Mouse (Mus musculus): ENCODE results near the gene Rab12.

Rab12 gene

DNA sequence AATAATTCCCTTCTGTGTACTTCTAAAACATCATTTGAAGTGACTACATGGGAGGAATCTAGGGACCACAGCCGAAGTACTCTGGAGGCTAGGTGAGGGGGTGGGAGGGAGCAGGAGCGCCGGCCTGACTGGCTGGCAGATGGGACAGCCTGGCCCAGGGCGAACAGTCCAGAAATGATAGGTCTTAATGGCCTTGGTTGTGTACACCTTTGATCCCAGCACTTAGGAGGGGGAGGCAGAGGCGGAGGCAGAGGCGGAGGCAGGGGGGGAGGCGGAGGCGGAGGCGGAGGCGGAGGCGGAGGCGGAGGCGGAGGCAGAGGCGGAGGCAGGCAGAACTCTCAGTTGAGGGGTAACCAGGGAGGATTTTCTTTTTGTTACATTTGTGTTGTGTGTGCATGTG, 20.9 kb downstream of the Rab12 start:
- DNase-seq (ENCODE audit: low read depth) = no peak

DNA sequence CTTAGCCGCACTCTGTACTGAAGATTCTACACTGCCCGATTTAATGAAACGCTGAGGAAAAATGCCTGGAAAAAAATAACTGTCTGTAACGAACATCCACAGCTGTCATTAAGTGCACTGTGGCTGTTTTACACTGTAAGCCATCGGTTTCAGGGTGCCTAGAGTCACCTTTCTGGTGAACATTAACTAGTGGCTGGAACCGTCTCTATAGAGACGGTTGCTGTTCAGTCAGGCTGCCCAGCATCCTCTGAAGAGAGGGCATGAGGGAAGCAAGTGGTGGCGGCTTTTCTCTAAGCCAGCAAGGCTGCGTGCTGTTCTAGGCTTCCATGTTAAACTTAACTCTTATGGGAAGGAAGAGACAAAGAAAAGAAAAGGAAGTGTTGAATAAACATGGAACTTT, 22.9 kb downstream of the Rab12 start:
- no peak for DNase-seq (ENCODE audit: low read depth)

DNA sequence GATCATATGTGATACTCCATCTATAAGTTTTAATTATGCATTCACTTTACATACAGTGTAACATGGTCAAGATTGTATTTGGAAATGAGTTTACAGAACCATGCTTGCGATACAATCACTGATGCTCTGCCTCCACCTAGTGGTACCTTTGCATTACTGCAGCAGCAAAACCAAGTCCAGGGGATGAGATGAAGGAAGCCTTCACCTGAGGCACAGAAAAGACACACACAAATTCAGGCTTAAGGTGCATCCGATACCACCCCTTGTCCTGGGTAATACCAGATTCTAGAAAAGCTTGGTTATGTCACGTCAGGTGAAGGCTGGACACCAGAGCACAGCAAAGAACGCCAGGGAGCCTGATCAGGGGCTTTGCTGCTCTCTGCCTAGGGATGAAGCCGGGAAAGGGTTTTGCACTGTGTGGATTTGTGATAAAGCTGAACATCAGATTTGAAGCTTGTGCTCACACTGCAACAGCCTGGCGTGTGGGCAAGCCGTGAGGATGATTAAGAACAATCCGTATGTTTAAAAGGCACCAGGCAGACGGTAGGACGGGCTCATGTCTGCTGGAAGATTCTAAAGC, 29.4 kb downstream of the Rab12 start:
- peak; percentile 48 for DNase-seq (ENCODE audit: low read depth)

DNA sequence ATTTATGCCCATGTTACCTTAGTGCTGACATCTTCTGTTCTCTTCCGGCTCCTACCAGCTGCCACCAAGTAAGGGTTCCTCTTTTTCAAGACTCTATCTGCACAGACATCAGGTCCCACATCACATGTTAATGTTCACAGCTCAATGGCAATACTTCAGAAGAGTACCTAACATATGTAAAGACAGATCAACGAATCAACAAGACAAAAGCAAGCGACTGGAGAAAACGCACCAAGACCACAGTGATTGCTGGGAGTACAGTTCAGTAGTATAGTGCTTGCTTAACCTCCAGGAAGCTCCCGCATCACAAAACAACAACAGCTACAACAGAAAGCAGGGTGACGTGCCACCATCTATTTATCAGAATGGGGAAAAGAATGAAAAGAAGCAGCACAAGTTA, 33.0 kb downstream of the Rab12 start:
- DNase-seq (ENCODE audit: low read depth) = no peak

DNA sequence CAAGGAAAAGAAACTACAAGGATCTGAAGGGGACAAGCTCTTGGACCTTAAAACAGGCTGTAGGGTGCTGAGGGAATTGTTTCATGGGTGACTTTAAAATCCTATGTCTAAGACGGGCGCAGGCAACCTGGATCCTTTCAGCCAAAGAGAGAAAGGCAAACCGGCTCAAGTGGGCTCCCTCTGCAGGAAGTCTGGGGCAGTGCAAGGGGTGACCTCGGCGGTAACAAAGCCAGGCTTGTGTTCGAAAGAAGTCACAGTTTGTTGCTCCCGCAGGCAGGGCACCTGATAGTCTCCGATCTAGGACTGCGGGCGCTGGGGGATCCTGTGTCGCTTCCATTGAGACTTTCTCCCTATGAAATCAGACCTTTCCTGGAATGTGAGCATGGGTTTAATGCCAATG, 33.8 kb downstream of the Rab12 start:
- DNase-seq (ENCODE audit: low read depth) = peak; percentile 46

- DNase-seq (ENCODE audit: low read depth) = no peak
Measured at GRCm38 (mm10) chr17:66484965-66485364, 34.6 kb downstream of the Rab12 start.

DNA sequence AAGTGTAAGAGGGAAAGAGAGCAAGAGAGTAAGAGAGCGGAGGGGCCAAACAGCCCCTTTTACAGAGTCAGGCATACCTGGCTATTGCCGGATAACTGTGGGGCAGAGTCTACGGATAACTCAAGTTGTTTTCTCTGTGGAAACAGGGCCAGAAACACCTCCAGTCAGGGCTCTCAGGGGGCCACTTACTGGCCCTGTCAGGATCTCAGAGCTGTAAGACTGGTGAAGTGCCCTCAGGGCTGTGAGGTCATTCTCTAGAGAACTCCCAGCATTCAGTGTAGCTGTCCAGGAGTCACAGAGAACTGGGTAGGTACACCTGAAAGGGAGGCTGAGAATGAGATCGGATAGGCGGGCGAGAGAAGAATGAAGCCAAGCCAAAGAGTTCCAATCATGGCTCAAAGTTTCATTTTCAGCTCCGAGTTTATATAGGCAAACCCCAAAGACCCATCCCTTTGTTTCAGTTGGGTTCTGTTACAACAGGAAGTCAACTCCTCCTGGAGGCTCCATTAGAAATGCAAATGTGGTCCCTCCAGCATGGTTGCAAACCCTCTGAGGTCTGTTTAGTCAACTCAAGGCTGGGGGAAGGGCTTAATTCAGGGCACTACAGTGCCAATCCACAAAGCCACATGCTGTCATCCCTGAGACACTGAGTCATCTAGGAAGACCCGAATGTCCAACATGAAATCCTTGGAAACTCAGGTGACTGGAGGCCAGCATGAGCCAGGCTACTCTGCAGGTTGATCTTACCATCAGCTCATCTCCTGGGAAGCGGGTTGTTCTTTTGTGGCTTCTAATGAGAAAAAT, 35.7 kb downstream of the Rab12 start:
- no peak for DNase-seq (ENCODE audit: low read depth)

- no peak for DNase-seq (ENCODE audit: low read depth)
Measured at GRCm38 (mm10) chr17:66481295-66481694, 38.2 kb downstream of the Rab12 start.

DNA sequence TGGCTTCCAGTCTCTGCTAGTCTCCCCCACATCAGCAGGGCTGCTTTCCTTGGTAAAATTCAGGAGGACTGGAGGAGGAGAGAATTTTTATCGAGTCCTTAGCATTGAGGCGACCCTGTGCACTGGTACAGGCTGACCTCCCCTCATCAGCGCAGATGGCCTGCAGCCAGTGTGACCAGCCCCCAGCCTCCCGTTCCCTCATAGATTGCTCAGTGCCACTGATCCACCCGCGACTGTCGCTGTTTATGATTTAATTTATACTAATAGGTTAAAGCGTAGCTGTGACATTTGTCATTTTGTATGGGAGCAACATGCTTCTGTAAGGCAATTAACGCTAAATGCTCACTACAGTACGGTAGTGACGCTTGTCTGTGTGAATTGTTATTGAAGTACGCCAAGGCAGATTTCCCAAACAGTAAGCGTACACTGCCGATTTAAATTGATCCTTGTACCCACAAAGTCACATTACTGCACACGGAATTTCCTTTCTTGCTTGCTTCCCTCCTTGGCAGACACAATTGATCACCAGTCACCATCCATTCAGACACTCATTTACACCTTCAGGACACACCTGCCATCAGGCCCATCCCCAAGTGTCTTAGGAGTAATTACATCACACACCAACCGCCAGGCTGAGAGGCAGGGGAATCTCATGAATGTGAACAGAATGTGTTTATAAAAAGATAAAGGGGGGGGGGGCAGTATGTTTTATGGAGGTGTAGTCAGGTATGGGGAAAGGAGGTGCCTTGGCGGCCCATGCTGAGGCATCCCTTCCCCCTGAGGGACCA, 38.8 kb downstream of the Rab12 start:
- no peak for DNase-seq (ENCODE audit: low read depth)

DNA sequence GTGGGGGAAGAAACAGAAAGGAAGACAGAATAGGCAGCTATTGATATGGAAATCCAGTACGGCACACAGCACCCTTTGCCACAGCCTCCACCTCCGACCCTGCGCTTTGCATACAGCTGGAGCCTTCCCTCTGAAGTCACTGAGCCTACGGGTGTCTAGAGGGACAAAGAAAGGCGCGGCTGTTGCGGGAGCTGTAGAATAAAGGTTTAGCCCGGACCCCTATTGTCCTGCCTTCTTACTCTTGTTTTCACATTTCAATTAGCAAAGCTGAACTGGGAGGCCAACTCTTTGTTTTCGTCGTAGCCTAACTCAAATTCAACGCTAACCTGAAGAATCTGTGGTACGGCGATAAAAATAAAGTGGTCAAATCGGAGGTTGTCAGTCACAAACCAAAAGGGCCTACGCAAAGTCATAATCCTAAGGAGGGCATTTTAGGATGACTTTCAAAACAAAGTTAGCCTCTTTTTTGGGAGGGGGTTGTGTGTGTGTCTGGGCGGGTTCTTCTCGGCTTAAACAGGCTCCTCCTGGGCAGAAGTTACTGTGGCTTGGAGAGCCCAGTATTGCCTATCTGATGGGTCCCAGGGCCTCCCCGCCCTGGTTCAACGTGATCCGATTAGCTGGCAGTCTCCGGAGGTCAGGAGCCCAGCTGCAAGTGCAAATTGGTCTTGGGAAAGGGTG, 39.6 kb downstream of the Rab12 start:
- peak; percentile 46 for DNase-seq (ENCODE audit: low read depth)

GRCm38 (mm10) chr17:66479311-66479710, 40.2 kb downstream of the Rab12 start:
- DNase-seq (ENCODE audit: low read depth) = peak; percentile 29

- no peak for DNase-seq (ENCODE audit: low read depth)
Measured at GRCm38 (mm10) chr17:66473205-66473604, 46.3 kb downstream of the Rab12 start.

GRCm38 (mm10) chr17:66471775-66472174, 47.8 kb downstream of the Rab12 start:
- DNase-seq (ENCODE audit: low read depth) = no peak

GRCm38 (mm10) chr17:66471252-66471651, 48.3 kb downstream of the Rab12 start:
- no peak for DNase-seq (ENCODE audit: low read depth)

- DNase-seq (ENCODE audit: low read depth) = no peak
Measured at GRCm38 (mm10) chr17:66470020-66470419, 49.5 kb downstream of the Rab12 start.

GRCm38 (mm10) chr17:66457278-66457677, 62.3 kb downstream of the Rab12 start:
- no peak for DNase-seq (ENCODE audit: low read depth)

DNA sequence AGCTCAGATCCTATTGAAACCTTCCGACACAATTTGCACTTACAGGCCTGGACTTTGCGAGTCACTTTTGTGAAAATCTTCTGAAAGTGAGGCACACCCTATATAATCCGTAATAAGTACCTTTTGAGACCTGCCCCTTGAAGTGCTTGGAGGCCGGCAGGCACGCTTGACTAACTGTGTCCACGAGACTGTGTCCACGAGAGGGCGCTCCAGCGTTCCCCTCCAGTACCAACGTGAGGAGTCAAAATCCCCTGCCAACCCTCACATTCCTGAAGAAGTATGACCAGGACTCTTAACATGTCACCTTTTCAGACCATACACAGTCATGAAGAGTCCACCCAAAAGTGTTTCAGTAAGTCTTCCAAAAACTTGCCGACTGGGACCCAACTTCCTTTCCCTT, 68.4 kb downstream of the Rab12 start:
- DNase-seq (ENCODE audit: low read depth) = peak; percentile 63

DNA sequence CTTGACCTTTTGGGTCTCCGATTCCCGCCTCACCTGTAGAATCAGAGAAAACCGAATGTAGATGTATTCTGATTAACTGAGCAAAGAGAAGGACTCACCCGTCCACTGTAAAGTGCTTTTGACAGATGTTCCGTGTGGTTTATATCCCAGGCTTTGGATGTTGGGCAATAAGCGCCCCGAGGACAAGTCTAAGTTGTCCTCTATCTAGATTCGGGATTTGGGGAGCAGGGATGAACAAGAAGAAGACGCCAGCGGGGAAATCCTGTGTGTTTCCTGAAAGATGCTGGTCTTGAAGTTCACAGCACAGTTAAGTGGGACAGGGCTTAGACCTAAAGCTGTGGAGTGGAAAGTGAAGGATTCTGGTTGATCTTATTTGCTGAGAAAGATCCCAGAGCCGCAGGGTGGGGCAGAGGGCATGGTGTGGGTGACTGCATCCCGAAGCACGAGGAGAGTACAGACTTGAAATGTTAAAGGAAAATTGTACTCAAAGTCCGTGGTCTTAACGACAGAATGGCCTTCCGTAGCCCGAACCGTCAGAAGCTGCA, 68.9 kb downstream of the Rab12 start:
- DNase-seq (ENCODE audit: low read depth) = no peak

DNA sequence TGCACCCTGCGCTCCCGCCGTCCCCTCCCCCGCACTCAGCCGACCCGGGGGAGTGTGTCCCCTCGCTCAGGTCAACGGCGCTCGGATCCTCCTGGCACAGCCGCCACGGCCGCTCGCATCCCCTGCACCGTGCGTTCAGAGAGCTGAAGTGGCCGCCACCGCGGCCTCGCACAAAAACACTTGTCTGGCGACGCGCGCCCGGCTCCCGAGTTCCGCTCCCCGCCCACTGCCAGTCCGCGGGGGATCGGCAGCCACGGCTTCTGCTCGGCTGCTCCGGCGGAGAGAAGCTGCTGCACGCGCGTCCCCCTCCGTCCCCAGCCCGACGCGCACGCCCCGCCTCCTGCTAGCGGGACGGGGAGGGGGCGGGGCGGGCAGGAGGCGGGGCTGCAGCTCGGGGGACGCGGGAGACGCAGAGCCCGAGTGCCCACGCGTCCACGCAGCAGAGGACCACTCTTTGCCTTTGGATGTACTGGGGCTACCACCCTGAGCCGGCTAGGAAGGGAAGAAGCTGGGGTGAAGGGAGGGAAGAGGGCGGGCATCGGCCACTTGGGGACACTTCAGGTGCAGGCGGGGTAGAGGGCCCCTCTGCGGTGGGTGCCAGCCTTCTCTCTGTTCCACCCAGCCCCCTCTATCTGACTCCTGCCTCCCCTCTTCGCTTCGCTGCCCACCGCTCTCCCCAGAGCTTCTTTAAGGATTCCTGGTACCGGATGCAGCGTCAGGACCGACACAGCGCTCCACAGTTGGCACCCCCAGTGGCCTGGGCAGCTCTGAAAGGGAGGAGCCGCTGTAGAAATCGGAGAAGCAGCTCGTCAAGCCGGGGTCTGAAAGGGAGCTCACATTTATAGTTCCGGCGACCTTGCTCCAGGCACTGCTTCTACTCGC, 69.8 kb downstream of the Rab12 start, which contains the start of gene Mtcl1:
Gene Mtcl1, minus strand, starts transcription at position 291 of the 882 bp plus-strand sequence.
- no peak for DNase-seq (ENCODE audit: low read depth)

GRCm38 (mm10) chr17:66448421-66449405, 70.8 kb downstream of the Rab12 start:
- DNase-seq (ENCODE audit: low read depth) = no peak

All from c-Kit-positive CD71-positive TER-119-negative erythroid progenitor cells, embryonic 14.5 days (primary cell).